Mouse (Mus musculus) ES-E14 (cell line): ENCODE measurements at regions not wholly inside any gene's neighbourhood (a gene's known extent, or its start where the extent isn't known, plus 50 kb on each side); places are given as distances from the start of the nearest gene placed in this dataset.
A peak's percentile ranks its signal among the peaks of the same experiment; 100 is the strongest.

Experiments
- DNase-seq: peaks from one replicate; pipeline ENCODE4 v3.0.0-alpha.2; 2013; ENCODE audit warnings: low read depth, low spot score
- H3K27ac ChIP-seq: 2 replicates; pipeline ENCODE4 v1.5.1; 2012; ENCODE audit warnings: low read depth, mild to moderate bottlenecking, low read length, moderate library complexity, mixed read lengths; ENCODE audit not compliant: poor library complexity, insufficient read depth, severe bottlenecking
- H3K36me3 ChIP-seq: 2 replicates; pipeline ENCODE4 v1.6.1; 2012; ENCODE audit warnings: mild to moderate bottlenecking, low read length, moderate library complexity, mixed read lengths; ENCODE audit not compliant: control insufficient read depth, poor library complexity, insufficient read depth, severe bottlenecking
- H3K4me1 ChIP-seq, 2 experiments: fragments of 150-350 bp in 1 of 2; sonication (generic) in 1 of 2; 2 replicates each; pipeline ENCODE4 v1.6.1; 2012; ENCODE audit warnings: low read length in 2 of 2, mild to moderate bottlenecking in 1 of 2, mixed read lengths in 1 of 2; ENCODE audit not compliant: control insufficient read depth in 2 of 2, insufficient read depth in 2 of 2, poor library complexity in 1 of 2
- H3K4me3 ChIP-seq, 2 experiments: fragments of 150-350 bp in 1 of 2; sonication (generic) in 1 of 2; 2 replicates each; pipeline ENCODE4 v1.5.1; 2012; ENCODE audit warnings: low read length in 2 of 2, low read depth in 1 of 2, mild to moderate bottlenecking in 1 of 2, mixed read lengths in 1 of 2; ENCODE audit not compliant: insufficient read depth in 1 of 2, poor library complexity in 1 of 2, severe bottlenecking in 1 of 2
- H3K9ac ChIP-seq: 2 replicates; pipeline ENCODE4 v1.6.1; 2012; ENCODE audit warnings: low read depth, mild to moderate bottlenecking, low read length, mixed read lengths; ENCODE audit not compliant: poor library complexity, insufficient read depth, severe bottlenecking
- H3K9me3 ChIP-seq: fragments of 150-350 bp; sonication (generic); 2 replicates; pipeline ENCODE4 v1.6.1; 2012; ENCODE audit warnings: low read depth, mild to moderate bottlenecking, low read length; ENCODE audit not compliant: control insufficient read depth, insufficient read depth
- CHD2 ChIP-seq: IDR thresholded peaks from 2 replicates; pipeline ENCODE4 v1.6.1; 2014; ENCODE audit warnings: mild to moderate bottlenecking, low read depth, low read length, inconsistent platforms
- HCFC1 ChIP-seq: IDR thresholded peaks from 2 replicates; pipeline ENCODE4 v1.6.1; 2012; ENCODE audit warnings: low read length, inconsistent platforms, borderline replicate concordance; ENCODE audit not compliant: insufficient read depth
- MAFK ChIP-seq: IDR thresholded peaks from 2 replicates; pipeline ENCODE4 v1.6.1; 2014; ENCODE audit warnings: mild to moderate bottlenecking, low read depth, low read length, inconsistent platforms; ENCODE audit not compliant: insufficient read depth
- ZC3H11A ChIP-seq: IDR thresholded peaks from 2 replicates; pipeline ENCODE4 v1.6.1; 2012; ENCODE audit warnings: low read depth, mild to moderate bottlenecking, inconsistent platforms, low read length, borderline replicate concordance
- ZNF384 ChIP-seq: IDR thresholded peaks from 2 replicates; pipeline ENCODE4 v1.6.1; 2012; ENCODE audit warnings: low read depth, low read length, inconsistent platforms
- in situ Hi-C, 2 experiments: fragments of 600-800 bp; cut with MboI; formaldehyde crosslinking; loops; one replicate each; pipeline ENCODE4 v1.15.1; 2025; ENCODE audit warnings: low sequenced_read_pairs in 2 of 2, inconsistent platforms in 1 of 2; ENCODE audit not compliant: unreplicated experiment in 2 of 2

GRCm38 (mm10) chr13:93554901-93555300, 55.3 kb upstream of the Jmy start:
- H3K36me3 ChIP-seq = no peaks in the 10 kb centered on the region
- no peak for DNase-seq
- H3K9ac ChIP-seq = no peak overlapping the region
- TF ChIP-seq ZC3H11A (no peak), MAFK (no peak), CHD2 (no peak), HCFC1 (no peak), ZNF384 (no peak)
- H3K4me1 ChIP-seq = 0 out of 4 replicates have a peak, but pooled peaks cover 0 to 2% of the 10 kb centered on the region in 2 experiments
- no peak overlapping the region for H3K27ac ChIP-seq
- H3K9me3 ChIP-seq = no peaks in the 10 kb centered on the region
- in situ Hi-C loops = no loop called here
- H3K4me3 ChIP-seq = no peak overlapping the region

- TF ChIP-seq HCFC1 (no peak), CHD2 (no peak), MAFK (no peak), ZNF384 (no peak), ZC3H11A (no peak)
- Histone ChIP-seq H3K4me3 (no peak overlapping the region), H3K27ac (no peak overlapping the region), H3K4me1 (0 out of 4 replicates have a peak, but pooled peaks cover 0 to 2% of the 10 kb centered on the region in 2 experiments), H3K9ac (no peak overlapping the region), H3K36me3 (no peaks in the 10 kb centered on the region), H3K9me3 (no peaks in the 10 kb centered on the region)
- in situ Hi-C loops = no loop called here
- no peak for DNase-seq
Measured at GRCm38 (mm10) chr13:93553932-93554331, 54.3 kb upstream of the Jmy start.

DNA sequence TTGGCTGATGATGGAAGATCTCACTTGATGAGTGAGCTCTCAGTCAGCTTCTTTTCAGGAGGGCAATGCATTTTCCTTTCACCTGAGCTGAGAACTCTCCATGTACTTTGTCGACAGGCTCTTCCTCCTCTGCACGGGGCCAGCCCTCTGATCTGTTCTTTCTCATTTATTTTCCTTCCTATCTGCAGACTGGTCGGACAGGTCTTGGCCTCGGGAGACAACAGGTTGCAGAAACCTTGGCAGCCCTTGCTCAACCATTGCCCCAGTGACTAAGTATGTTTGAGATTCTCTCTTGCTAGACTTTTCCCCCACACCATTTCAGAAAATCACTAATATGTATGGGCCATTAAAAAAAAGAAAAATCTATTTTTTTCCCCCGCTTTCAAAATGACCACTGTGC, 53.7 kb upstream of the Jmy start:
- in situ Hi-C loops = no loop called here
- no peaks in the 10 kb centered on the region for H3K36me3 ChIP-seq
- no peak for TF ChIP-seq ZC3H11A
- TF ChIP-seq CHD2 = no peak
- no peak for TF ChIP-seq MAFK
- no peak for TF ChIP-seq ZNF384
- no peaks in the 10 kb centered on the region for H3K4me1 ChIP-seq
- no peaks in the 10 kb centered on the region for H3K9me3 ChIP-seq
- no peak overlapping the region for H3K4me3 ChIP-seq
- DNase-seq = no peak
- H3K27ac ChIP-seq = no peak overlapping the region
- H3K9ac ChIP-seq = no peak overlapping the region

- TF ChIP-seq ZNF384 (no peak), CHD2 (no peak), HCFC1 (no peak), ZC3H11A (no peak), MAFK (no peak)
- H3K4me3 ChIP-seq = no peak overlapping the region
- in situ Hi-C loops = no loop called here
- peaks cover 0 to 2% of the 10 kb centered on the region in 2 experiments; a peak in 1 of 4 replicates for H3K4me1 ChIP-seq
- DNase-seq = no peak
- H3K27ac ChIP-seq = 0 out of 2 replicates have a peak overlapping the region, but pooled peaks have one; percentile 43
- H3K9ac ChIP-seq = no peak overlapping the region
- no peaks in the 10 kb centered on the region for H3K36me3 ChIP-seq
- H3K9me3 ChIP-seq = no peaks in the 10 kb centered on the region
Measured at GRCm38 (mm10) chr13:93550311-93550710, 50.7 kb upstream of the Jmy start.
